Mouse (Mus musculus) MEL (cell line): ENCODE results near the gene Slc5a6.

Source experiments
- CTCF ChIP-seq, 3 experiments: IDR thresholded peaks in 2 of 3; conservative IDR thresholded peaks in 1 of 3; 2 replicates each; pipeline ENCODE4 v1.5.1; 2011 to 2012; ENCODE audit warnings: low read length in 3 of 3, low read depth in 2 of 3, mild to moderate bottlenecking in 2 of 3, improper control_type of control experiment in 1 of 3, inconsistent platforms in 1 of 3, mixed read lengths in 1 of 3, moderate library complexity in 1 of 3; ENCODE audit not compliant: control insufficient read depth in 1 of 3, insufficient read depth in 1 of 3, poor library complexity in 1 of 3, severe bottlenecking in 1 of 3
- EP300 ChIP-seq, 2 experiments: IDR thresholded peaks; 2 replicates each; pipeline ENCODE4 v1.6.1; 2011; ENCODE audit warnings: improper control_type of control experiment in 2 of 2, low read length in 2 of 2, low read depth in 1 of 2, mild to moderate bottlenecking in 1 of 2
- HCFC1 ChIP-seq: IDR thresholded peaks from 2 replicates; pipeline ENCODE4 v1.6.1; 2012; ENCODE audit warnings: low read depth, mild to moderate bottlenecking, inconsistent platforms, low read length, improper control_type of control experiment, moderate library complexity
- TAL1 ChIP-seq: IDR thresholded peaks from 2 replicates; pipeline ENCODE4 v1.6.1; 2012; ENCODE audit warnings: mild to moderate bottlenecking, inconsistent platforms, low read length, moderate library complexity, mixed read lengths
- ZKSCAN1 ChIP-seq: IDR thresholded peaks from 2 replicates; pipeline ENCODE4 v1.6.1; 2012; ENCODE audit warnings: low read depth, mild to moderate bottlenecking, inconsistent platforms, low read length, improper control_type of control experiment, moderate library complexity
- ZMIZ1 ChIP-seq: IDR thresholded peaks from 2 replicates; pipeline ENCODE4 v1.6.1; 2012; ENCODE audit warnings: low read depth, mild to moderate bottlenecking, inconsistent platforms, low read length, improper control_type of control experiment, moderate library complexity
- ZNF384 ChIP-seq: IDR thresholded peaks from 2 replicates; pipeline ENCODE4 v1.6.1; 2012; ENCODE audit warnings: low read depth, mild to moderate bottlenecking, inconsistent platforms, low read length, improper control_type of control experiment

- TF ChIP-seq ZMIZ1 (no peak), EP300 (IDR thresholded peaks at IDR 0.05; ENCODE audit: low read depth in 1 of 2, low read length in 2 of 2) (no peak), TAL1 (no peak), HCFC1 (no peak), ZNF384 (no peak), ZKSCAN1 (no peak), CTCF (IDR thresholded peaks at IDR 0.05 in 2 of 3, conservative IDR thresholded peaks at IDR 0.05 in 1 of 3; ENCODE audit: control insufficient read depth in 1 of 3, insufficient read depth in 1 of 3, low read depth in 2 of 3, low read length in 3 of 3, poor library complexity in 1 of 3, severe bottlenecking in 1 of 3) (no peak)
Observed at GRCm38 (mm10) chr5:31023254-31023653, 25.5 kb downstream of the Slc5a6 start.
